13 mouse cellular contexts compared by ENCODE assay signal in the genomic region with DNA sequence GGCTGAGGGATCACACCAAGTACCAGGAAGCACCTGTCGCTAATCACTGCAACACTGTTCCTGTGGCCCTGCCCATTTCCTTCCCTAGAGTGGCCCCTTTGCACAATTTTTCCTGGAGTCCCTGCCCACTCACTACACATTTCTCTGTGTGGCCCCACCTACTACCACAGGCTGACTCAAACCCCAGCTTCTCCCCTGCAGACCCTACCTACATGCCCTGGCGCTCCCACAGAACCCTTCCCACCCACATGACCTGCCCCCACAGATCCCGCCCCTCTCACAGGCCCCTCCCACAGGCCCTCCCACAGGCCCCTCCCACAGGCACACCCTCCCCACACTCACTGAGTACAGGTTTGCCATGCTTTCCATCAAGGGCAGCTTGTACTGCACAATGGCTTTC. TPM values are rescaled to one million over a fixed set of nuclear protein-coding genes. Genes with fewer than 3 reads are reported as not detected.
DNase-seq lines count a peak whose midpoint lies in the region; ATAC-seq and TF ChIP-seq lines count a peak whose summit lies in the region.
"Had no signal": no experiment of that assay in that cellular context is flagged by ENCODE, and none has a peak within 500 bp of the region (broad histone marks: within the 10 kb centered on the region; RNA-seq: fewer than 3 reads in every experiment).

No protein-coding gene starts in this region.

- H3K4me2 ChIP-seq in kidney, embryonic 16.5 days (replicated peaks; ENCODE audit: low read depth, low read length), result no peak overlapping the region

- H3K36me3 ChIP-seq in kidney, embryonic 16.5 days (ENCODE audit: insufficient read depth, low read length), result no peaks in the 10 kb centered on the region
- H3K36me3 ChIP-seq in ES-Bruce4 (ENCODE audit: control insufficient read depth, insufficient read depth, low read length, poor library complexity, severe bottlenecking), result no peaks in the 10 kb centered on the region
- H3K36me3 ChIP-seq: hindbrain, embryonic 10.5 days; midbrain, embryonic 10.5 days had no signal

- WGBS in kidney, embryonic 16.5 days, result 46% methylated on average over 3 of the region's 3 CpGs

- no peak for DNase-seq in kidney, postnatal 25 days
- DNase-seq in ovary, postnatal 36 days (ENCODE audit: low spot score), result no peak
- DNase-seq in urinary bladder, adult 18-20 months (ENCODE audit: low spot score in 2 of 2), result no peak
- no peak for DNase-seq in left cerebral cortex, postnatal 36 days (ENCODE audit: low spot score in 2 of 2)

- H3K27ac ChIP-seq in kidney, embryonic 16.5 days (ENCODE audit: low read length), result no peak overlapping the region
- H3K27ac ChIP-seq in ES-Bruce4 (ENCODE audit: insufficient read depth, low read length), result peak overlapping the region; percentile 56
- H3K27ac ChIP-seq: hindbrain, embryonic 10.5 days; midbrain, embryonic 10.5 days had no signal

- TF ChIP-seq EP300 in ES-Bruce4 (IDR thresholded peaks at IDR 0.05; ENCODE audit: insufficient read depth, low read depth, low read length), result no peak

- no peaks in the 10 kb centered on the region for H3K27me3 ChIP-seq in kidney, embryonic 16.5 days (ENCODE audit: insufficient read depth, low read length)
- no peaks in the 10 kb centered on the region for H3K27me3 ChIP-seq in ES-Bruce4 (ENCODE audit: control insufficient read depth, insufficient read depth, low read length, poor library complexity, severe bottlenecking)

- no peak for TF ChIP-seq CTCF in ES-Bruce4 (IDR thresholded peaks at IDR 0.05; ENCODE audit: low read depth, low read length)

- intact Hi-C loops in left cerebral cortex, postnatal 36 days (cut with DNase I), result no loop called here

- no peak overlapping the region for H3K4me3 ChIP-seq in kidney, embryonic 16.5 days (ENCODE audit: low read length)
- H3K4me3 ChIP-seq in ES-Bruce4 (ENCODE audit: low read depth, low read length), result peak overlapping the region; percentile 19; the same call in 1 of the 2 replicates
- H3K4me3 ChIP-seq: hindbrain, embryonic 10.5 days; midbrain, embryonic 10.5 days had no signal

- peak; percentile 47; the same call in 1 of the 2 replicates for ATAC-seq in kidney, embryonic 16.5 days (ENCODE audit: low FRiP score, low TSS enrichment)
- peak; percentile 94 for ATAC-seq in hematopoietic stem cell, adult 5-6 weeks (replicated peaks in 1 of 2; ENCODE audit: insufficient read depth in 1 of 2, low FRiP score in 2 of 2, low TSS enrichment in 1 of 2, low read depth in 1 of 2, poor library complexity in 2 of 2, severe bottlenecking in 2 of 2)
- ATAC-seq in megakaryocyte, adult 5-6 weeks (ENCODE audit: poor library complexity, severe bottlenecking), result peak; percentile 75
- ATAC-seq: Patski had no signal

- H3K4me1 ChIP-seq in kidney, embryonic 16.5 days (ENCODE audit: insufficient read depth, low read length), result no peaks in the 10 kb centered on the region
- H3K4me1 ChIP-seq in ES-Bruce4 (ENCODE audit: control insufficient read depth, insufficient read depth, low read length), result peaks cover 4% of the 10 kb centered on the region
- H3K4me1 ChIP-seq: midbrain, embryonic 10.5 days had no signal

- no peak for TF ChIP-seq POLR2A in ES-Bruce4 (IDR thresholded peaks at IDR 0.05; ENCODE audit: insufficient read depth, low read length)

- no peak overlapping the region for H3K9ac ChIP-seq in kidney, embryonic 16.5 days (replicated peaks; ENCODE audit: low read length)
- H3K9ac ChIP-seq in ES-Bruce4 (ENCODE audit: low read depth, poor library complexity, severe bottlenecking), result 0 out of 2 replicates have a peak overlapping the region, but pooled peaks have one; percentile 9

- H3K9me3 ChIP-seq in kidney, embryonic 16.5 days (ENCODE audit: low read length), result no peaks in the 10 kb centered on the region
- H3K9me3 ChIP-seq in ES-Bruce4 (replicated peaks; ENCODE audit: control insufficient read depth, insufficient read depth, low read length, poor library complexity, severe bottlenecking), result no peaks in the 10 kb centered on the region

RNA-seq across cellular contexts. Expression of a gene that starts 13.1 kb away (rescaled TPM):
- not detected in 2 replicates for polyA plus RNA-seq in kidney, embryonic 16.5 days (2015; fragmentation: Nextera tagmentation; extraction: Ambion mirVana)
- polyA plus RNA-seq in ES-Bruce4 (2011; ENCODE audit: insufficient read depth, insufficient read length, low read depth, missing spikeins), result 0.46 and 0.68 TPM in 2 replicates
- not detected in 2 replicates for total RNA-seq in hematopoietic stem cell, adult 5-6 weeks (2017)
- not detected in 2 replicates for total RNA-seq in megakaryocyte, adult 5-6 weeks (2015)
- not detected in 2 replicates for total RNA-seq in megakaryocyte, adult 5-6 weeks (2017)
- not detected for total RNA-seq in left cerebral cortex, postnatal 36 days (2021)
- polyA plus RNA-seq: embryonic facial prominence, embryonic 11.5 days; hindbrain, embryonic 10.5 days; midbrain, embryonic 10.5 days; Patski; urinary bladder, adult 2 months had no signal

RNA-seq across cellular contexts. Expression of a gene that starts 14.1 kb away (rescaled TPM):
- 0.24 and 0.58 TPM in 2 replicates for polyA plus RNA-seq in kidney, embryonic 16.5 days (2015; fragmentation: Nextera tagmentation; extraction: Ambion mirVana)
- 8.0 and 8.4 TPM in 2 replicates for polyA plus RNA-seq in ES-Bruce4 (2011; ENCODE audit: insufficient read depth, insufficient read length, low read depth, missing spikeins)
- 0.44 TPM in 1 of 2 replicates, not detected in the other for total RNA-seq in hematopoietic stem cell, adult 5-6 weeks (2017)
- 0.32 and 0.40 TPM in 2 replicates for total RNA-seq in megakaryocyte, adult 5-6 weeks (2015)
- total RNA-seq in megakaryocyte, adult 5-6 weeks (2017), result 0.07 and 0.53 TPM in 2 replicates
- under 1 TPM in 1 of 2 experiments, not detected in 1; 0.14 TPM for total RNA-seq in left cerebral cortex, postnatal 36 days (2021)
- polyA plus RNA-seq: Patski had no signal

RNA-seq across cellular contexts. Expression of a gene that starts 30.4 kb away (rescaled TPM):
- polyA plus RNA-seq in kidney, embryonic 16.5 days (2015; fragmentation: Nextera tagmentation; extraction: Ambion mirVana), result 3.4 and 4.4 TPM in 2 replicates
- 27.5 and 30.5 TPM in 2 replicates for polyA plus RNA-seq in ES-Bruce4 (2011; ENCODE audit: insufficient read depth, insufficient read length, low read depth, missing spikeins)
- total RNA-seq in hematopoietic stem cell, adult 5-6 weeks (2017), result 5.0 and 5.1 TPM in 2 replicates
- 5.0 and 5.2 TPM in 2 replicates for total RNA-seq in megakaryocyte, adult 5-6 weeks (2015)
- 1.7 and 2.8 TPM in 2 replicates for total RNA-seq in megakaryocyte, adult 5-6 weeks (2017)
- 1 to 10 TPM; 2.7 to 2.9 TPM for total RNA-seq in left cerebral cortex, postnatal 36 days (2021)
